Mouse (Mus musculus): ENCODE measurements around the gene Olfr887.

Gene Olfr887

DNA sequence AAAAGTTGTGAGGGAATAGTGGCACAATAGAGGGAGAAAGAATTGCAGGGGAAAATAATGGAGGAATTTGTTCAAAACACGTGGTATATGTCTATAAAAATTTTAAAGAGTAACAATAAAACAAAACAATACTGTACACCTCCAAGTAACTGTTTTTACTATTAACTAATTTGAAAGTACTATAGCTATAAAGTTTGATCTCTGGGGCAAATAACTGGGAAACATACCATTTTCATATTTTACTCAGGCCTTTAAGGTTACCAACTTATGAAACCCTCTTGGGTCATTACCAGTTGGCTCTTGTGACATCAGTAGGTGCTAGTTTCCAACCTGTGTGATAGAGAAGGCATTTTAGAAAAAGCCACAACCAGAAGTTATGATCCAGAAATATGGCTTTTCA lies at the start of gene Olfr887:
Gene Olfr887, plus strand, starts transcription at position 301 of the 400 bp plus-strand sequence.
- DNase-seq (ENCODE audit: low read depth, low spot score): no peak

DNA sequence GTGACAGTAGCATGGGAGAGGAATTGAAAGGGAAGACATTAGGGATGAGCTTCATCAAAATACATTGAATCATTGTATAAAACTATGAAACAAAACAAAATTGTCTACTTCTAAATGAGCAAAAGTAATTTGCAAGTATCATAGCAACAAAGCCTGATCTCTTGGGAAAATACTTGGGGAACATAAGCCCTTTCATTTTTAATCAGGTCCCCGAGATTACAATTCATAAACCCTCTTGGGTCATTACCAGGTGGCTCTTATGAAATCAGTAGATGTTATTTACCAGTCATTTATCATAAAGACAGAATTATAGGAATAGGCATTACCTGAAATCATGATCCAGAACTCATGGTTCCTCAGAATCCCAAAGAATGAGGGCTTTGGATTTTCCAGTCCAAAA lies 37.6 kb upstream of the Olfr887 start, which contains the start of gene Olfr884:
Gene Olfr884, plus strand, starts transcription at position 301 of the 400 bp plus-strand sequence.
- DNase-seq (ENCODE audit: low read depth, low spot score): no peak

DNA sequence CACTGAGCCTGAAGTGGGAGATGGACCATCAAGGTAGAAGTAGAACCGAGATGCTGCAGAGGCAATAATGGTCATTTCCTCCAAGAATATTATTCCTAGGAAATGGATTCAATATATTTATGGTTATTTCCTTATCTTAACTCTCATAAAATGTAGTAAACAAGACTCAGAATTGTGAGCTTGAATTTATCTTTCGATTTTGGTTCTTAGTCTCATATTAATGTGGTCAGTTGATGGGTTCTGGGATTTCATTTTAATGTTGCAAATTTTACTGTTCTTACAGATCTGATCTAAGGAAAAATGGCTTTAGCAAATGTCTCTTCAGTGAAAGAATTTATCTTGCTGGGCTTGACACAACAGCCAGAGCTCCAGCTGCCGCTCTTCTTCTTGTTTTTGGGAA lies 22.9 kb upstream of the Olfr887 start, which contains the start of gene Olfr885:
Gene Olfr885, plus strand, starts transcription at position 301 of the 400 bp plus-strand sequence.
- DNase-seq (ENCODE audit: low read depth, low spot score): no peak

DNA sequence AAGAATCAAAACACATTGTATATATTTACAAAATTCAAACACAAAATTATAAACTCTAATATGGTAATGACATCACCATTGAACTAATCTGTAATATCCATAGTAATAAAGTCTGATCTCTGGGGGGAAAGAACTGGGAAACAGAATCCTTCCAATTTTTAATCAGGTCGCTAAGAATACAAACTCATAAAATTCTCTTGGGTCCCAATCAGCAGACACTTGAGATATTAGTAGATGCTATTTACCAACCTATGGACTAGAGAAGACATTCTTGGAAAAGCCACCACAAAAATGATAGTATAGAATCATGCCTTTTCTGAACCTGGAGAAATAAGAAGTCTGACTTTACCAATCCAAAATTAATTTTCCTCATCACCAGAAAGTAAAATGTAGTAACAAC lies 24.0 kb downstream of the Olfr887 start, which contains the start of gene Olfr888:
Gene Olfr888, plus strand, starts transcription at position 301 of the 400 bp plus-strand sequence.
- no peak for DNase-seq (ENCODE audit: low read depth, low spot score)

DNA sequence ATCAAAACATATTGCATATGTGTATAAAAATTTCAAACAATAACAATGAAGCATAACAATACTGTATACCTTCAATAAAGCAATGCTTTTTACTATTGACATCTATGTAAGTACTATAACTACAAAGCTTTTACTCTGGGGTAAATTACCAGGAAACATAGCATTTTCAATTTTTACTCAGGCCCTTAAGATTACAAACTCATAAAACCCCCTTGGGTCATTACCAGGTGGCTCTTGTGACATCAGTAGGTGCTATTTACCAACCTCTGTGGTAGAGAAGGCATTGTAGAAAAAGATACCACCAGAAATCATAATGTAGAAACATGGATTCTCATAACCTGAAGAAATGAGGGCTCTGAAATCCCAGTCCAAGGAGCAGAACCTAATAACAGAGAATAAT lies 31.0 kb downstream of the Olfr887 start, which contains the start of gene Olfr889:
Gene Olfr889, plus strand, starts transcription at position 301 of the 400 bp plus-strand sequence.
- DNase-seq (ENCODE audit: low read depth, low spot score): no peak

All from CD4-positive helper T cell, adult 2 months (primary cell).